Mouse (Mus musculus) midbrain, embryonic 16.5 days (tissue): Measurements from ENCODE around the gene Dsp. TPM values are rescaled to one million over a fixed set of nuclear protein-coding genes. Genes with fewer than 3 reads are reported as not detected.

Source experiments
- ATAC-seq: fragments of 200-750 bp; cut with Nextera tagmentation; 2 replicates; pipeline ENCODE4 v1.8.0; 2017; ENCODE audit warnings: moderate TSS enrichment
- H3K27ac ChIP-seq: fragments of 300-500 bp; sonication (generic); 2 replicates; pipeline ENCODE4 v1.5.1; 2014; ENCODE audit warnings: mild to moderate bottlenecking, low read length, mixed read lengths
- H3K27me3 ChIP-seq: fragments of 300-500 bp; sonication (generic); 2 replicates; pipeline ENCODE4 v1.6.1; 2014; ENCODE audit warnings: low read depth, low read length, mixed read lengths; ENCODE audit not compliant: control insufficient read depth, insufficient read depth
- H3K36me3 ChIP-seq: fragments of 300-500 bp; sonication (generic); 2 replicates; pipeline ENCODE4 v1.6.1; 2014; ENCODE audit warnings: mild to moderate bottlenecking, low read length, moderate library complexity, mixed read lengths; ENCODE audit not compliant: control insufficient read depth, insufficient read depth
- H3K4me1 ChIP-seq: fragments of 300-500 bp; sonication (generic); 2 replicates; pipeline ENCODE4 v1.6.1; 2014; ENCODE audit warnings: mild to moderate bottlenecking, low read length, mixed read lengths; ENCODE audit not compliant: control insufficient read depth, insufficient read depth
- H3K4me2 ChIP-seq: fragments of 300-500 bp; sonication (generic); 2 replicates; pipeline ENCODE4 v1.6.1; 2014; ENCODE audit warnings: mild to moderate bottlenecking, low read length, mixed read lengths
- H3K4me3 ChIP-seq: fragments of 300-500 bp; sonication (generic); 2 replicates; pipeline ENCODE4 v1.5.1; 2014; ENCODE audit warnings: low read depth, mild to moderate bottlenecking, low read length, moderate library complexity, mixed read lengths
- H3K9ac ChIP-seq: fragments of 300-500 bp; sonication (generic); 2 replicates; pipeline ENCODE4 v1.6.1; 2014; ENCODE audit warnings: low read depth, low read length, mixed read lengths
- H3K9me3 ChIP-seq: fragments of 300-500 bp; sonication (generic); replicated peaks from 2 replicates; pipeline ENCODE4 v1.6.1; 2014; ENCODE audit warnings: mild to moderate bottlenecking, low read length, mixed read lengths; ENCODE audit not compliant: control insufficient read depth, poor library complexity, severe bottlenecking
- WGBS: fragments of 180-500 bp; shearing (Covaris S2); extraction: QIAGEN DNeasy Blood & Tissue Kit; methylation state at CpG from one replicate; pipeline ENCODE4 v1.1.7; 2014; 5-methylcytosine and 5-hydroxymethylcytosine counted together
- polyA plus RNA-seq: library from polyadenylated mRNA; unstranded; fragments of >200 nt; fragmentation: Nextera tagmentation; extraction: Ambion mirVana; gene quantifications from 2 replicates; pipeline ENCODE4 v1.2.1, GENCODE M21; 2015

Dsp gene
- polyA plus RNA-seq, 1 experiment from 2014 or later: 0.11 TPM

- H3K9me3 ChIP-seq: no peaks in the 10 kb centered on the region
- no peak overlapping the region for H3K4me2 ChIP-seq
- ATAC-seq: no peak
- WGBS: 24% methylated on average over 6 of the region's 6 CpGs
- no peak overlapping the region for H3K9ac ChIP-seq
- H3K27me3 ChIP-seq: peaks cover 32% of the 10 kb centered on the region
- H3K27ac ChIP-seq: no peak overlapping the region
- no peak overlapping the region for H3K4me3 ChIP-seq
- H3K36me3 ChIP-seq: no peaks in the 10 kb centered on the region
- peaks cover 2% of the 10 kb centered on the region; the same call in 1 of the 2 replicates for H3K4me1 ChIP-seq
Measured at GRCm38 (mm10) chr13:38157635-38158034, 6.5 kb downstream of the Dsp start.

GRCm38 (mm10) chr13:38162002-38162401, 10.9 kb downstream of the Dsp start:
- Histone ChIP-seq H3K4me3 (no peak overlapping the region), H3K9ac (no peak overlapping the region), H3K4me1 (no peaks in the 10 kb centered on the region), H3K27me3 (peaks cover 6% of the 10 kb centered on the region), H3K36me3 (no peaks in the 10 kb centered on the region), H3K9me3 (no peaks in the 10 kb centered on the region), H3K4me2 (no peak overlapping the region), H3K27ac (no peak overlapping the region)
- no peak for ATAC-seq
- WGBS: 77% methylated on average over 2 of the region's 2 CpGs

- 48% methylated on average over 11 of the region's 11 CpGs for WGBS
- Histone ChIP-seq H3K27ac (no peak overlapping the region), H3K9ac (no peak overlapping the region), H3K4me2 (no peak overlapping the region), H3K4me1 (no peaks in the 10 kb centered on the region), H3K4me3 (no peak overlapping the region), H3K9me3 (no peaks in the 10 kb centered on the region), H3K27me3 (peaks cover 3% of the 10 kb centered on the region), H3K36me3 (no peaks in the 10 kb centered on the region)
- no peak for ATAC-seq
Measured at GRCm38 (mm10) chr13:38162668-38163067, 11.6 kb downstream of the Dsp start.

- H3K9me3 ChIP-seq: no peaks in the 10 kb centered on the region
- H3K9ac ChIP-seq: no peak overlapping the region
- H3K4me3 ChIP-seq: no peak overlapping the region
- no peaks in the 10 kb centered on the region for H3K4me1 ChIP-seq
- no peaks in the 10 kb centered on the region for H3K36me3 ChIP-seq
- no peak overlapping the region for H3K4me2 ChIP-seq
- 86% methylated on average over 11 of the region's 11 CpGs for WGBS
- no peaks in the 10 kb centered on the region for H3K27me3 ChIP-seq
- ATAC-seq: no peak
- no peak overlapping the region for H3K27ac ChIP-seq
Measured at GRCm38 (mm10) chr13:38164932-38165331, 13.8 kb downstream of the Dsp start.

GRCm38 (mm10) chr13:38167056-38167455, 16.0 kb downstream of the Dsp start:
- Histone ChIP-seq H3K4me1 (no peaks in the 10 kb centered on the region), H3K9me3 (no peaks in the 10 kb centered on the region)
- no peak for ATAC-seq

GRCm38 (mm10) chr13:38170707-38171144, 19.6 kb downstream of the Dsp start:
- no peaks in the 10 kb centered on the region for H3K36me3 ChIP-seq
- no peaks in the 10 kb centered on the region for H3K4me1 ChIP-seq
- H3K27me3 ChIP-seq: no peaks in the 10 kb centered on the region
- H3K4me3 ChIP-seq: no peak overlapping the region
- H3K9ac ChIP-seq: no peak overlapping the region
- H3K9me3 ChIP-seq: no peaks in the 10 kb centered on the region
- no peak overlapping the region for H3K4me2 ChIP-seq
- 69% methylated on average over 4 of the region's 4 CpGs for WGBS
- no peak for ATAC-seq
- H3K27ac ChIP-seq: no peak overlapping the region

More at GRCm38 (mm10) chr13:38167056-38167455, 16.0 kb downstream of the Dsp start:
- Histone ChIP-seq H3K36me3 (no peaks in the 10 kb centered on the region), H3K4me3 (no peak overlapping the region), H3K27me3 (no peaks in the 10 kb centered on the region), H3K27ac (no peak overlapping the region), H3K9ac (no peak overlapping the region), H3K4me2 (no peak overlapping the region)
- 88% methylated on average over 3 of the region's 3 CpGs for WGBS

GRCm38 (mm10) chr13:38193406-38193805, 42.3 kb downstream of the Dsp start:
- Histone ChIP-seq H3K4me3 (no peak overlapping the region), H3K9ac (no peak overlapping the region), H3K4me2 (no peak overlapping the region), H3K4me1 (no peaks in the 10 kb centered on the region), H3K27ac (no peak overlapping the region), H3K9me3 (peaks cover 10% of the 10 kb centered on the region; the same call in 1 of the 2 replicates), H3K27me3 (no peaks in the 10 kb centered on the region), H3K36me3 (no peaks in the 10 kb centered on the region)
- ATAC-seq: no peak
- 90% methylated on average over 10 of the region's 10 CpGs for WGBS

- Histone ChIP-seq H3K9me3 (peaks cover 10% of the 10 kb centered on the region; the same call in 1 of the 2 replicates), H3K9ac (no peak overlapping the region), H3K4me1 (peaks cover 14% of the 10 kb centered on the region), H3K36me3 (no peaks in the 10 kb centered on the region), H3K27ac (no peak overlapping the region), H3K27me3 (0 out of 2 replicates have a peak, but pooled peaks cover 2% of the 10 kb centered on the region), H3K4me2 (no peak overlapping the region), H3K4me3 (no peak overlapping the region)
- no peak for ATAC-seq
- 80% methylated on average over 6 of the region's 6 CpGs for WGBS
Measured at GRCm38 (mm10) chr13:38201413-38201812, 50.3 kb downstream of the Dsp start.

- no peaks in the 10 kb centered on the region for H3K36me3 ChIP-seq
- H3K9me3 ChIP-seq: no peaks in the 10 kb centered on the region
- H3K9ac ChIP-seq: no peak overlapping the region
- peak overlapping the region; percentile 67 for H3K4me2 ChIP-seq
- 65% methylated on average over 4 of the region's 4 CpGs for WGBS
- 0 out of 2 replicates have a peak, but pooled peaks cover 2% of the 10 kb centered on the region for H3K27me3 ChIP-seq
- H3K4me1 ChIP-seq: peaks cover 19% of the 10 kb centered on the region
- H3K27ac ChIP-seq: no peak overlapping the region
- peak overlapping the region; percentile 90 for H3K4me3 ChIP-seq
- no peak for ATAC-seq
Measured at GRCm38 (mm10) chr13:38204171-38204570, 53.1 kb downstream of the Dsp start.
